In the genomic region with DNA sequence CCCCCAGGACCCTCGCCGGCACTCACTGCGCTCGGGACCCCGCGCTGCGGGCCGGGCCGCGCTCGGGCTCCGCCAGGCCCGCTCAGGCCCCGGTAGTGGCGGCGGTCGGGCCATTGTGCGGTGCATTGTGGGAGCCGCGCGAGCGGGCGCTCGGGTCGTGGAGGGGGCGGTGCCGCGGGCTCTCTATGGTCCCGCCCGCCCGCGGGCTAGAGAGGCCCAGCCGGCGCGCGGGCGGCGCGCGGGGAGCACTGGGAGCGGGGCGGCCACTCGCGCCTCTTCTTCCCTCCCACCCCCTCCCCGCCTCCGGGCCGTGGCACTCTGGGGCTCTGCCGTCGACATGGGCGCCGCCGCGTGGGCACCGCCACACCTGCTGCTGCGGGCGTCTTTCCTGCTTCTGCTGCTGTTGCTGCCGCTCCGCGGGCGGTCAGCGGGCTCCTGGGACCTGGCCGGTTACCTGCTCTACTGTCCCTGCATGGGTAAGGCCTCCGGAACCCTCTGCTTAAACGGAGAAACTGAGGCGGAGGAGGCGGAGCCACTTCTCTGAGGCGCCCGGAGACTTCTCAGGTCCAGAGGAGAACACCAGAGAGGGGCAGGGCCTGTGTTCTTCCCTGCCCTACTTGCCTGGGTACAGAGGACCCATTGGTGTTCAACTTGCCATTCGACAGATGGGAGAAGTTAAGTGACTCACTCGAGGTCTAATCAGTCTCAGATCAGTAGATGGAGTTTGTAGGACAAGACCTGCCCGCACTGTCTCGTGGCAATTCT, we compare ENCODE assay signal across 7 mouse cellular contexts. TPM values are rescaled to one million over a fixed set of nuclear protein-coding genes. Genes with fewer than 3 reads are reported as not detected.
DNase-seq lines count a peak whose midpoint lies in the region; ATAC-seq and TF ChIP-seq lines count a peak whose summit lies in the region.

A gene (minus strand): TSS at position 177 of the 765 bp plus-strand sequence.
A gene (plus strand): TSS at position 284 of the 765 bp plus-strand sequence.

- intact Hi-C loops in left cerebral cortex, postnatal 4 days (cut with DNase I) = no loop called here

- peak; percentile 96 for DNase-seq in adrenal gland, adult 2 months
- DNase-seq in embryo, embryonic 11.5 days (ENCODE audit: low read depth, low spot score) = peak; percentile 79
- peak; percentile 86 to 90 for DNase-seq in gastrocnemius, postnatal 4 days (ENCODE audit: low spot score in 2 of 2)
- peak; percentile 91 for DNase-seq in left cerebral cortex, postnatal 4 days

- under 1% methylated on average over 37 of the region's 72 CpGs for WGBS in intestine, postnatal 0 days
- WGBS in midbrain, embryonic 12.5 days = under 1% methylated on average over 38 of the region's 72 CpGs
- WGBS in small intestine, adult 2 months = under 1% methylated on average over 62 of the region's 72 CpGs

- TF ChIP-seq POLR2A in small intestine, adult 2 months (IDR thresholded peaks at IDR 0.05; ENCODE audit: low read depth, low read length) = peak; percentile 52; the same call in 1 of the 2 replicates

- H3K4me2 ChIP-seq in intestine, postnatal 0 days (replicated peaks; ENCODE audit: low read depth) = peak within 1 kb of the TSS; percentile 77
- peak within 1 kb of the TSS; percentile 98 for H3K4me2 ChIP-seq in midbrain, embryonic 12.5 days (replicated peaks)

- peak within 1 kb of the TSS; percentile 99 for H3K27ac ChIP-seq in intestine, postnatal 0 days (ENCODE audit: low read depth, low read length)
- H3K27ac ChIP-seq in midbrain, embryonic 12.5 days (replicated peaks) = peak within 1 kb of the TSS; percentile 89
- peak within 1 kb of the TSS; percentile 85 for H3K27ac ChIP-seq in small intestine, adult 2 months (ENCODE audit: insufficient read depth, low read depth, low read length)

- peak; percentile 93 for ATAC-seq in intestine, postnatal 0 days
- peak; percentile 99 for ATAC-seq in midbrain, embryonic 12.5 days (ENCODE audit: low FRiP score, low read depth)

- TF ChIP-seq CTCF in intestine, postnatal 0 days (IDR thresholded peaks at IDR 0.05; ENCODE audit: low read depth) = peak; percentile 60
- 0 out of 2 replicates have a peak, but pooled peaks have one; percentile 8 for TF ChIP-seq CTCF in small intestine, adult 2 months (IDR thresholded peaks at IDR 0.05; ENCODE audit: extremely low read depth, insufficient read length, insufficient replicate concordance, low read depth, low read length)

- H3K36me3 ChIP-seq in intestine, postnatal 0 days (ENCODE audit: control insufficient read depth, insufficient read depth) = peaks cover 20% of the 10 kb centered on the region
- peaks cover 3% of the 10 kb centered on the region; the same call in 1 of the 2 replicates for H3K36me3 ChIP-seq in midbrain, embryonic 12.5 days
- peaks cover 4% of the 10 kb centered on the region; the same call in 1 of the 2 replicates for H3K36me3 ChIP-seq in small intestine, adult 2 months (ENCODE audit: control insufficient read depth, insufficient read depth, low read length)

- H3K4me1 ChIP-seq in intestine, postnatal 0 days (replicated peaks; ENCODE audit: control insufficient read depth, insufficient read depth, low read length) = peaks cover 12% of the 10 kb centered on the region
- H3K4me1 ChIP-seq in midbrain, embryonic 12.5 days = peaks cover 37% of the 10 kb centered on the region
- H3K4me1 ChIP-seq in small intestine, adult 2 months (ENCODE audit: control insufficient read depth, insufficient read depth, insufficient read length, low read length) = peaks cover 17% of the 10 kb centered on the region; the same call in 1 of the 2 replicates

- H3K4me3 ChIP-seq in intestine, postnatal 0 days (ENCODE audit: low read depth, low read length) = peak within 1 kb of the TSS; percentile 95
- H3K4me3 ChIP-seq in midbrain, embryonic 12.5 days = peak within 1 kb of the TSS; percentile 99
- peak within 1 kb of the TSS; percentile 85 for H3K4me3 ChIP-seq in small intestine, adult 2 months (ENCODE audit: low read depth, low read length)

- no peaks in the 10 kb centered on the region for H3K9me3 ChIP-seq in intestine, postnatal 0 days (ENCODE audit: control insufficient read depth)
- H3K9me3 ChIP-seq in midbrain, embryonic 12.5 days = no peaks in the 10 kb centered on the region

- H3K27me3 ChIP-seq in intestine, postnatal 0 days (replicated peaks; ENCODE audit: control insufficient read depth, insufficient read depth, low read length) = no peaks in the 10 kb centered on the region
- H3K27me3 ChIP-seq in midbrain, embryonic 12.5 days = no peaks in the 10 kb centered on the region
- no peaks in the 10 kb centered on the region for H3K27me3 ChIP-seq in small intestine, adult 2 months (ENCODE audit: control insufficient read depth, insufficient read depth, low read length)

- H3K9ac ChIP-seq in intestine, postnatal 0 days (ENCODE audit: low read depth, low read length) = peak within 1 kb of the TSS; percentile 99
- H3K9ac ChIP-seq in midbrain, embryonic 12.5 days (replicated peaks) = peak within 1 kb of the TSS; percentile 99

RNA-seq across cellular contexts. Expression of the first gene that starts in this region (rescaled TPM):
- total RNA-seq in adrenal gland, adult 2 months (2021) = 1 to 10 TPM; 8.2 to 9.3 TPM
- polyA plus RNA-seq in adrenal gland, adult 2 months (2012; rRNA removed) = 3.7 and 5.2 TPM in 2 replicates
- 10 to 100 TPM; 13.4 to 13.6 TPM for total RNA-seq in gastrocnemius, postnatal 4 days (2021)
- 54.4 and 55.4 TPM in 2 replicates for polyA plus RNA-seq in intestine, postnatal 0 days (2015; fragmentation: Nextera tagmentation; extraction: Ambion mirVana)
- 1 to 10 TPM; 6.8 to 8.6 TPM for total RNA-seq in left cerebral cortex, postnatal 4 days (2021)
- polyA plus RNA-seq in midbrain, embryonic 12.5 days (2016; fragmentation: Nextera tagmentation; extraction: Ambion mirVana) = 20.4 and 23.7 TPM in 2 replicates
- polyA plus RNA-seq in small intestine, adult 2 months (2012; rRNA removed) = 8.4 and 13.6 TPM in 2 replicates

RNA-seq across cellular contexts. Expression of the second gene that starts in this region (rescaled TPM):
- total RNA-seq in adrenal gland, adult 2 months (2021) = 10 to 100 TPM; 47.6 to 57.0 TPM
- 43.5 and 46.5 TPM in 2 replicates for polyA plus RNA-seq in adrenal gland, adult 2 months (2012; rRNA removed)
- 10 to 100 TPM; 45.3 to 46.9 TPM for total RNA-seq in gastrocnemius, postnatal 4 days (2021)
- 7.5 and 10.5 TPM in 2 replicates for polyA plus RNA-seq in intestine, postnatal 0 days (2015; fragmentation: Nextera tagmentation; extraction: Ambion mirVana)
- total RNA-seq in left cerebral cortex, postnatal 4 days (2021) = 10 to 100 TPM; 23.2 to 23.3 TPM
- 6.2 and 6.4 TPM in 2 replicates for polyA plus RNA-seq in midbrain, embryonic 12.5 days (2016; fragmentation: Nextera tagmentation; extraction: Ambion mirVana)
- polyA plus RNA-seq in small intestine, adult 2 months (2012; rRNA removed) = 10.5 and 20.4 TPM in 2 replicates

Comparison
In these comparisons a context has a peak if more than half of its experiments do, and no peak if none do; other contexts are left out.
1. Peak in every context shown above with its lines: DNase-seq, ATAC-seq, H3K4me3 ChIP-seq and H3K27ac ChIP-seq.